Mouse (Mus musculus): Measurements from ENCODE around the gene Dtl. TPM values are rescaled to one million over a fixed set of nuclear protein-coding genes. Genes with fewer than 3 reads are reported as not detected.

The Dtl gene
- 53.4 and 53.6 TPM in 2 replicates for polyA plus RNA-seq (2014; fragmentation: Nextera tagmentation; extraction: Ambion mirVana)

DNA sequence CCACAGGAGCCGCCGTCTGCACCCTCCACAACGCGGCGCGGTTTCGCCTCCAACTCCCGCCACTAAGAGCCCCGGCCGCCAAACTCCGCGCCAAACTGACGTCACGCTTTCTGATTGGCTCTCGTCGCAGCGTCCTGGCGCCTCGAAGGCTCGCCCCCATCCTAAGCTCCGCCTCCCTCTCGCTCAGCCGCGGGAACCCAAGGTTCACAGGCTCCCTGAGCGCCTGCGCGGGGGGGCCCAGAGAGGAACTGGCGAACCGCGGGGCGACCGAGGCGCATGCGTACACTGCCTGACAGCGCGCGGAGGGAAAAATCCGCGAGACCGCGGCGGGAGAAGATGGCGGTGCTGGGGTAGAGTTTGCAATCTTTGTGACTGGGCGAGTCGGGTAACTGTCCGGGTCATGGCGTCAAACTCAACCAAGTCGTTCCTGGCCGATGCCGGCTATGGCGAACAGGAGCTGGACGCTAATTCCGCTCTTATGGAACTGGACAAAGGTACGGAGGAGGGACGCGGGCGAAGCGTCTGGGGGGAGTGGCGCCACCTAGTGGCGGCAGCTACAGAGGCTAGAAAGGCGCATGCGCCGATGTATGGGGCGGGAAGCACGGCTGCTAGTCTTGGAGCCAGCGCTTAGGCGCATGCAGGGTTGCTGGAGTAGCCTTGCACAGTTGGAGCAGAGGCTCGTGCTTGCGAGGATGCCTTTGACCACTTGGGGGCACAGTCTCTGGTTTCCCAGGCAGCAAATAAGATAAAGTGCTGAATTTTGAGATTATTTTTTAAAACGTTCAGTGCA, at the start of gene Dtl, which contains the start of gene Ints7:
TSS of gene Dtl (minus strand) at position 87 of the 790 bp plus-strand sequence.
TSS of gene Ints7 (plus strand) at position 179 of the 790 bp plus-strand sequence.
- no peaks in the 10 kb centered on the region for H3K27me3 ChIP-seq (ENCODE audit: control insufficient read depth, insufficient read depth, low read length)
- peak; percentile 99 for ATAC-seq (ENCODE audit: low FRiP score)
- peak within 1 kb of the TSS; percentile 56 for H3K4me2 ChIP-seq (replicated peaks; ENCODE audit: low read depth, low read length)
- H3K4me1 ChIP-seq (replicated peaks; ENCODE audit: control insufficient read depth, insufficient read depth, low read length): peaks cover 2% of the 10 kb centered on the region
- peak; percentile 100 for DNase-seq (ENCODE audit: low spot score)
- peak within 1 kb of the TSS; percentile 56 for H3K27ac ChIP-seq (ENCODE audit: low read depth, low read length)
- under 1% methylated on average over 69 of the region's 70 CpGs for WGBS
- H3K36me3 ChIP-seq (ENCODE audit: control insufficient read depth, insufficient read depth, low read length): no peaks in the 10 kb centered on the region
- no peaks in the 10 kb centered on the region for H3K9me3 ChIP-seq (ENCODE audit: control insufficient read depth, low read length)
- peak within 1 kb of the TSS; percentile 77 for H3K9ac ChIP-seq (ENCODE audit: low read depth, low read length)
- peak within 1 kb of the TSS; percentile 70 for H3K4me3 ChIP-seq (ENCODE audit: low read depth, low read length)

DNA sequence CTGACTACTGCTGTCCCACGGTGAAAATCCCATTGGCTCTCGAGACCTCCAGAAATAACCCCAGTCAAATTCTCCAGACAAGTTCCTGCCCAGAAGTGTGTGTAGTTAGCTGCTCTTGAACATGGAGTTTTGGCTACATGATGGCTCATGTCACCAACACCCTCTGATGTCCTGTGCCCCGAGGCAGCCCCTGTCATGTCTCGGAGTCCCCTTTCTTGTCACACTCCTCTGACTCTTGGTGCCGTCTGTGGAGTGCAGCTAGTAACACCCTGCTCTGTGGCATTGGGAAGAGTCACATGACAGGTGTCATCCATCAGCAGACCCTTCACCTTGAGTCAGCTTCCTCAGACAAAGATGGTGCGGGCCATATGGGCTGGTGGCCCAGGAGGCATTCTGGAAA, 49.7 kb upstream of the Dtl start:
- Histone ChIP-seq H3K9me3 (ENCODE audit: control insufficient read depth, low read length) (no peaks in the 10 kb centered on the region), H3K9ac (ENCODE audit: low read depth, low read length) (no peak overlapping the region), H3K36me3 (ENCODE audit: control insufficient read depth, insufficient read depth, low read length) (peaks cover 4% of the 10 kb centered on the region; the same call in 1 of the 2 replicates), H3K27ac (ENCODE audit: low read depth, low read length) (no peak overlapping the region), H3K4me1 (replicated peaks; ENCODE audit: control insufficient read depth, insufficient read depth, low read length) (no peaks in the 10 kb centered on the region), H3K4me3 (ENCODE audit: low read depth, low read length) (no peak overlapping the region), H3K4me2 (replicated peaks; ENCODE audit: low read depth, low read length) (no peak overlapping the region), H3K27me3 (ENCODE audit: control insufficient read depth, insufficient read depth, low read length) (no peaks in the 10 kb centered on the region)
- ATAC-seq (ENCODE audit: low FRiP score) (peak; percentile 43), DNase-seq (ENCODE audit: low spot score) (no peak)
- 60% methylated on average over 6 of the region's 6 CpGs for WGBS

DNA sequence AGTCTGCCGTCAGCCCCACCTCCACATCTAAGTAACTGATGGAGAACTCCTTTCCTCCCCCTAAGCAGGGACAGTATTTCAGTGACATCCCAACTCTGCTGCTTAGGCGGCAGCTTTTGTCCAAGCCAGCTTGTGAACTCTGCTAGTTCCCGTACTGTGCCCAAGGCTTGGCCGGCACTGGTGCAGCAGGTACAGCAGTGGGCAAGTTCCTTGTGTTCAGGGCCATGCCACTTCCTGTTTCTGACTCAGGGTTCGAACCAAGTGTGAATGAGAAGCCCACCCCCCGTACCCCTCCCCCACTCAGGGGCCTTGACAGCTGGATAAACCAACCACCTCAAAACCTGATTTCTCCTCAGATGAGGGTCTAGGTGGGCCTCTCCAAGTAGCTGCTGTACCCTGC, 49.1 kb upstream of the Dtl start:
- Histone ChIP-seq H3K9me3 (ENCODE audit: control insufficient read depth, low read length) (no peaks in the 10 kb centered on the region), H3K9ac (ENCODE audit: low read depth, low read length) (no peak overlapping the region), H3K27me3 (ENCODE audit: control insufficient read depth, insufficient read depth, low read length) (no peaks in the 10 kb centered on the region), H3K4me3 (ENCODE audit: low read depth, low read length) (no peak overlapping the region), H3K27ac (ENCODE audit: low read depth, low read length) (no peak overlapping the region), H3K36me3 (ENCODE audit: control insufficient read depth, insufficient read depth, low read length) (peaks cover 8% of the 10 kb centered on the region), H3K4me2 (replicated peaks; ENCODE audit: low read depth, low read length) (no peak overlapping the region), H3K4me1 (replicated peaks; ENCODE audit: control insufficient read depth, insufficient read depth, low read length) (no peaks in the 10 kb centered on the region)
- DNase-seq (ENCODE audit: low spot score) (no peak), ATAC-seq (ENCODE audit: low FRiP score) (no peak)
- WGBS: 77% methylated on average over 6 of the region's 6 CpGs

DNA sequence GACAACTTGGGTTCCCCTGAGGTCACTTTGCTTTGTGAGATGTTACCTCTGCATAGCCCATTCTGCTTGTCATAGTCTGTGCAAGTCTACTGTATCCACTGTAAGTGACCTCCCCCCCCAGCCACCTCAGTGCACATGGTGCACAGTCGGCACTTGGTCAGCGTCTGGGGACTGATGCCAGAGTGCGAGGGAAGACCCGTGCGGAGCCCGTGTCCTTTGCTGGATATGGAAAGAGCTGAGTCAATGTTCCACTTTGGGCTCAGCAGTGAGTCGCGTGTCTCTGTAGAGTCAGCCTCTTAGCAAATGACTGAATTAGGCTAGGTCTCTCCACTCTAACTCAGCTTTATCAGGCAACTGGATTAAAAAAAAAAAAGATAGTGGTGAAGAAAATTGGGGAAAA, 47.5 kb upstream of the Dtl start:
- no peak for ATAC-seq (ENCODE audit: low FRiP score)
- no peaks in the 10 kb centered on the region for H3K4me1 ChIP-seq (replicated peaks; ENCODE audit: control insufficient read depth, insufficient read depth, low read length)
- no peak overlapping the region for H3K4me2 ChIP-seq (replicated peaks; ENCODE audit: low read depth, low read length)
- peaks cover 14% of the 10 kb centered on the region for H3K36me3 ChIP-seq (ENCODE audit: control insufficient read depth, insufficient read depth, low read length)
- no peak for DNase-seq (ENCODE audit: low spot score)
- H3K27me3 ChIP-seq (ENCODE audit: control insufficient read depth, insufficient read depth, low read length): no peaks in the 10 kb centered on the region
- H3K9ac ChIP-seq (ENCODE audit: low read depth, low read length): no peak overlapping the region
- H3K27ac ChIP-seq (ENCODE audit: low read depth, low read length): no peak overlapping the region
- no peaks in the 10 kb centered on the region for H3K9me3 ChIP-seq (ENCODE audit: control insufficient read depth, low read length)
- H3K4me3 ChIP-seq (ENCODE audit: low read depth, low read length): no peak overlapping the region
- 95% methylated on average over 8 of the region's 8 CpGs for WGBS

DNA sequence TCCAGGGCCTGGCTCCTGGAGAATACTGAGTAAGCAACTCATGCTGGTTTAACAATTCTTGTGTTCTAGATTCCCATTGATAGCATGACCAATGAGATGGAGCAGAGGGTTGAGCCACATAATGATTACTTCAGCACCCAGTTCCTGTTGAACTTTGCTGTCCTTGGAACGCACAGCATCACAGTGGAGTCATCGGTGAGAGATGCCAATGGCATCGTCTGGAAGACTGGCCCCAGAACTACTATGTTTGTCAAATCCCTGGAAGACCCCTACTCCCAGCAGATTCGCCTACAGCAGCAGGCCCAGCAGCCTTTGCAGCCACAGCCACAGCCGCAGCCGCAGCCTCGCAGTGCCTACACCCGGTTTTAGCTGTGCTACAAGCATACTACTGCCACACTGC, 45.8 kb upstream of the Dtl start:
- Histone ChIP-seq H3K9me3 (ENCODE audit: control insufficient read depth, low read length) (no peaks in the 10 kb centered on the region), H3K4me3 (ENCODE audit: low read depth, low read length) (no peak overlapping the region), H3K27ac (ENCODE audit: low read depth, low read length) (no peak overlapping the region), H3K9ac (ENCODE audit: low read depth, low read length) (no peak overlapping the region), H3K36me3 (ENCODE audit: control insufficient read depth, insufficient read depth, low read length) (peaks cover 14% of the 10 kb centered on the region), H3K27me3 (ENCODE audit: control insufficient read depth, insufficient read depth, low read length) (no peaks in the 10 kb centered on the region), H3K4me2 (replicated peaks; ENCODE audit: low read depth, low read length) (no peak overlapping the region), H3K4me1 (replicated peaks; ENCODE audit: control insufficient read depth, insufficient read depth, low read length) (no peaks in the 10 kb centered on the region)
- WGBS: 94% methylated on average over 8 of the region's 8 CpGs
- ATAC-seq (ENCODE audit: low FRiP score): no peak
- DNase-seq (ENCODE audit: low spot score): no peak

DNA sequence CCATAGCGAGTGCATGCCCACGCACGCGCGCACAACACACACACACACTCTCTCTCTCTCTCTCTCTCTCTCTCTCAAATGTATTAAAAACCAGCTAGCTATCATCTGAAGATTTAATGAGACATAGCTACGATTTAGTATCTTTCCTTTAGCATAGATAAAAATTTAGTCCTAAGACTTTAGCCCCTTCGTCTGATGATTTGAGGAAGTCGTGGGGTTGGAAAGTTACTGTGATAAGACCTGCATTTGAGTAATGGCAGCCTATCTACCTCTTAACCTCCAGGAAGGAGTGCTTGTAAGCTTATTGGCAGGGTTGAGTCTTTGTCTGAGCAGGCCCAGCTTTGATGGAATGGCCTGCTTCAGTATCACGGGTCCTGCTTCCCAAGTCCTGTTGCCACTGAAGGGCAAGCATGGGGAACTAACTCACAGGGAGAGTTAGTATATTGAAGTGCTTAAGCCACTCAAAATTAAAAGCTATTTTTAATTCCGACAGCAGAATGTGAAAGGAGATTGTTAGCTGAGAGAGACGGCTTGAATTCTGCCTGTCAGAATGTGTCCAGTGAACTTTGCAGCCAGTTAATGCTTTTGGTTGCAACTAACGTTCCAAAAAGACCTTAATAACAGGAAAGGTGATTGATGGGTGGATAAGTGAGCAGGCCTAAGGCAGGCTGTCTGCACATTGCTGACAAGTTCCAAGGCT, 42.9 kb upstream of the Dtl start:
- Histone ChIP-seq H3K9ac (ENCODE audit: low read depth, low read length) (no peak overlapping the region), H3K4me1 (replicated peaks; ENCODE audit: control insufficient read depth, insufficient read depth, low read length) (no peaks in the 10 kb centered on the region), H3K9me3 (ENCODE audit: control insufficient read depth, low read length) (no peaks in the 10 kb centered on the region), H3K27ac (ENCODE audit: low read depth, low read length) (no peak overlapping the region), H3K4me2 (replicated peaks; ENCODE audit: low read depth, low read length) (no peak overlapping the region), H3K36me3 (ENCODE audit: control insufficient read depth, insufficient read depth, low read length) (peaks cover 14% of the 10 kb centered on the region), H3K4me3 (ENCODE audit: low read depth, low read length) (no peak overlapping the region), H3K27me3 (ENCODE audit: control insufficient read depth, insufficient read depth, low read length) (no peaks in the 10 kb centered on the region)
- ATAC-seq (ENCODE audit: low FRiP score) (no peak), DNase-seq (ENCODE audit: low spot score) (no peak)
- 94% methylated on average over 12 of the region's 12 CpGs for WGBS

DNA sequence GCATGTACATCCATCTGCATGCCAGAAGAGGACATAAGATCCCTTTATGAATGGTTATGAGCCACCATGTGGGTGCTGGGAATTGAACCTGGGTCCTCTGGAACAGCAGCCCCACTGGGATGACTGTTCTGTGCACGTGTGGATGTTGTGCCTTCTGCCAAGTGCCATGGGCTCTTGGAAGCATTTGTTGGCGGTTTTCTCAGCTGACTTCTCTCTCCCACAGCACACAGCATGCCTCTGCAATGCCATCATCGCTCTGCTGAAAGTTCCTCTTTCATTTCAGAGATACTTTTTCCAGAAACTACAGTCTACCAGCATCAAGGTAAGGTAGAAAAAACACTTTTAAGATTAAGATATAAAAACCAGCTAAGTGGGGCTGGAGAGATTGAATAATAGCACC, 42.2 kb upstream of the Dtl start:
- Histone ChIP-seq H3K4me1 (replicated peaks; ENCODE audit: control insufficient read depth, insufficient read depth, low read length) (no peaks in the 10 kb centered on the region), H3K9ac (ENCODE audit: low read depth, low read length) (no peak overlapping the region), H3K27me3 (ENCODE audit: control insufficient read depth, insufficient read depth, low read length) (no peaks in the 10 kb centered on the region), H3K4me2 (replicated peaks; ENCODE audit: low read depth, low read length) (no peak overlapping the region), H3K27ac (ENCODE audit: low read depth, low read length) (no peak overlapping the region), H3K9me3 (ENCODE audit: control insufficient read depth, low read length) (no peaks in the 10 kb centered on the region), H3K36me3 (ENCODE audit: control insufficient read depth, insufficient read depth, low read length) (peaks cover 14% of the 10 kb centered on the region), H3K4me3 (ENCODE audit: low read depth, low read length) (no peak overlapping the region)
- no peak for DNase-seq (ENCODE audit: low spot score)
- 89% methylated on average over 3 of the region's 3 CpGs for WGBS
- no peak for ATAC-seq (ENCODE audit: low FRiP score)

DNA sequence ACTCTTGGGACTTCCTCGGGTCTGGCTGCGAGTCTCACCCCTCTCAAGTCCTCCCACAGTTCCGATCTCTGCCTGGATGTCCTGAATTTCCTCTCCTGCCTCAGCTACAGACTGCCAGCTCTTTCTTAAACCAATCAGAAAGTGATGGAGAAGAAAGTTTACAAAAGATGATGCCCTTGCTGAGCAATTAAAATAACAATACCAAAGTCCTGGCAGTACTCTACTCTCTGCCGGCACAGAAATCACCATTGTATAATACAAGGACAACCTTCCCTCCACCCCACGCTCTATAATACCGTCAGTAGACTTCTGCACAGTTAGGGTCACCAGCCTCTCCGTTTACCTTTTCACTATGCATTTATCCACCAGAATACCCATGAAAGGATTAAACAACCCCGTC, 40.9 kb upstream of the Dtl start:
- Histone ChIP-seq H3K36me3 (ENCODE audit: control insufficient read depth, insufficient read depth, low read length) (peaks cover 14% of the 10 kb centered on the region), H3K27me3 (ENCODE audit: control insufficient read depth, insufficient read depth, low read length) (no peaks in the 10 kb centered on the region), H3K9me3 (ENCODE audit: control insufficient read depth, low read length) (no peaks in the 10 kb centered on the region), H3K4me2 (replicated peaks; ENCODE audit: low read depth, low read length) (no peak overlapping the region), H3K4me3 (ENCODE audit: low read depth, low read length) (no peak overlapping the region), H3K4me1 (replicated peaks; ENCODE audit: control insufficient read depth, insufficient read depth, low read length) (no peaks in the 10 kb centered on the region), H3K27ac (ENCODE audit: low read depth, low read length) (no peak overlapping the region), H3K9ac (ENCODE audit: low read depth, low read length) (no peak overlapping the region)
- DNase-seq (ENCODE audit: low spot score) (no peak), ATAC-seq (ENCODE audit: low FRiP score) (no peak)
- WGBS: 74% methylated on average over 8 of the region's 8 CpGs

Data from hindbrain, embryonic 11.5 days (tissue).